Mouse (Mus musculus) hindbrain, embryonic 11.5 days (tissue): ENCODE results near the gene Unc93b1. TPM values are rescaled to one million over a fixed set of nuclear protein-coding genes. Genes with fewer than 3 reads are reported as not detected.

Experiments
- polyA plus RNA-seq: library from polyadenylated mRNA; unstranded; fragments of >200 nt; fragmentation: Nextera tagmentation; extraction: Ambion mirVana; gene quantifications from 2 replicates; pipeline ENCODE4 v1.2.1, GENCODE M21; 2014

Gene Unc93b1
- polyA plus RNA-seq, 1 experiment from 2014 or later, result 6.4 TPM

Other genes with a start within 250 kb of the Unc93b1 start
- gene Lrp5, start 248.6 kb upstream of the Unc93b1 start, polyA plus RNA-seq, result 3.0 and 5.1 TPM in 2 replicates
- 39.4 and 41.8 TPM in 2 replicates for gene 1810055G02Rik, start 226.9 kb upstream of the Unc93b1 start, polyA plus RNA-seq
- gene Kmt5b, start 167.8 kb upstream of the Unc93b1 start, polyA plus RNA-seq, result 43.9 and 52.7 TPM in 2 replicates
- 50.3 and 63.7 TPM in 2 replicates for gene Chka, start 83.4 kb upstream of the Unc93b1 start, polyA plus RNA-seq
- gene Tcirg1, start 28.1 kb upstream of the Unc93b1 start, polyA plus RNA-seq, result 10.7 and 11.6 TPM in 2 replicates
- 240 and 258 TPM in 2 replicates for gene Ndufs8, start 22.4 kb upstream of the Unc93b1 start, polyA plus RNA-seq
- 0.59 and 1.4 TPM in 2 replicates for gene Aldh3b1, start 5.4 kb upstream of the Unc93b1 start, polyA plus RNA-seq
- gene Aldh3b3, start 23.5 kb downstream of the Unc93b1 start, polyA plus RNA-seq, result not detected in 2 replicates
- 1.5 and 2.3 TPM in 2 replicates for gene Aldh3b2, start 37.1 kb downstream of the Unc93b1 start, polyA plus RNA-seq
- 2.5 and 2.8 TPM in 2 replicates for gene Acy3, start 51.4 kb downstream of the Unc93b1 start, polyA plus RNA-seq
- 0.70 and 2.3 TPM in 2 replicates for gene Tbx10, start 57.6 kb downstream of the Unc93b1 start, polyA plus RNA-seq
- gene Nudt8, start 65.4 kb downstream of the Unc93b1 start, polyA plus RNA-seq, result 14.6 and 19.5 TPM in 2 replicates
- 1.5 and 1.6 TPM in 2 replicates for gene Gm49405, start 65.4 kb downstream of the Unc93b1 start, polyA plus RNA-seq
- 1.5 and 1.9 TPM in 2 replicates for gene Doc2g, start 68.1 kb downstream of the Unc93b1 start, polyA plus RNA-seq
- 188 and 201 TPM in 2 replicates for gene Ndufv1, start 77.6 kb downstream of the Unc93b1 start, polyA plus RNA-seq
- gene Gstp1, start 102.8 kb downstream of the Unc93b1 start, polyA plus RNA-seq, result 343 and 348 TPM in 2 replicates
- 1.1 and 2.9 TPM in 2 replicates for gene Gstp2, start 110.8 kb downstream of the Unc93b1 start, polyA plus RNA-seq
- not detected in 2 replicates for gene Gstp3, start 124.4 kb downstream of the Unc93b1 start, polyA plus RNA-seq
- not detected in 2 replicates for gene Cabp2, start 146.4 kb downstream of the Unc93b1 start, polyA plus RNA-seq
- 74.4 and 84.3 TPM in 2 replicates for gene Cdk2ap2, start 162.0 kb downstream of the Unc93b1 start, polyA plus RNA-seq
- 12.2 and 15.4 TPM in 2 replicates for gene Pitpnm1, start 164.8 kb downstream of the Unc93b1 start, polyA plus RNA-seq
- 65.7 and 67.4 TPM in 2 replicates for gene Aip, start 190.7 kb downstream of the Unc93b1 start, polyA plus RNA-seq
- gene Gpr152, start 204.6 kb downstream of the Unc93b1 start, polyA plus RNA-seq, result not detected in 2 replicates
- not detected in 2 replicates for gene Cabp4, start 208.8 kb downstream of the Unc93b1 start, polyA plus RNA-seq
- gene Coro1b, start 213.4 kb downstream of the Unc93b1 start, polyA plus RNA-seq, result 119 and 123 TPM in 2 replicates
- 1.0 and 1.1 TPM in 2 replicates for gene Ptprcap, start 218.4 kb downstream of the Unc93b1 start, polyA plus RNA-seq
- gene Rps6kb2, start 228.2 kb downstream of the Unc93b1 start, polyA plus RNA-seq, result 42.2 and 45.7 TPM in 2 replicates
- gene Carns1, start 240.3 kb downstream of the Unc93b1 start, polyA plus RNA-seq, result 2.8 and 3.3 TPM in 2 replicates